Mouse (Mus musculus): ENCODE results near the gene Otud1. TPM values are rescaled to one million over a fixed set of nuclear protein-coding genes. Genes with fewer than 3 reads are reported as not detected.

Gene Otud1
- 3.6 and 13.4 TPM in 2 replicates for total RNA-seq (2015; ENCODE audit: low replicate concordance)
- total RNA-seq (2017; ENCODE audit: low replicate concordance), result 3.7 and 6.5 TPM in 2 replicates

GRCm38 (mm10) chr2:19657158-19657874 lies at the start of gene Otud1:
Gene Otud1 (plus strand): TSS chr2:19657752.
- peak; percentile 93 for ATAC-seq (replicated peaks; ENCODE audit: low FRiP score, poor library complexity, severe bottlenecking)

GRCm38 (mm10) chr2:19607852-19608251 lies 49.7 kb upstream of the Otud1 start:
- no peak for ATAC-seq (replicated peaks; ENCODE audit: low FRiP score, poor library complexity, severe bottlenecking)

GRCm38 (mm10) chr2:19608410-19609073 lies 49.0 kb upstream of the Otud1 start:
- no peak for ATAC-seq (replicated peaks; ENCODE audit: low FRiP score, poor library complexity, severe bottlenecking)

GRCm38 (mm10) chr2:19622041-19622440 lies 35.5 kb upstream of the Otud1 start:
- no peak for ATAC-seq (replicated peaks; ENCODE audit: low FRiP score, poor library complexity, severe bottlenecking)

GRCm38 (mm10) chr2:19627044-19627443 lies 30.5 kb upstream of the Otud1 start:
- no peak for ATAC-seq (replicated peaks; ENCODE audit: low FRiP score, poor library complexity, severe bottlenecking)

GRCm38 (mm10) chr2:19627920-19628608 lies 29.5 kb upstream of the Otud1 start:
- ATAC-seq (replicated peaks; ENCODE audit: low FRiP score, poor library complexity, severe bottlenecking), result no peak

- ATAC-seq (replicated peaks; ENCODE audit: low FRiP score, poor library complexity, severe bottlenecking), result no peak
Measured at GRCm38 (mm10) chr2:19630544-19630943, 27.0 kb upstream of the Otud1 start.

- no peak for ATAC-seq (replicated peaks; ENCODE audit: low FRiP score, poor library complexity, severe bottlenecking)
Measured at GRCm38 (mm10) chr2:19633406-19633920, 24.1 kb upstream of the Otud1 start.

- no peak for ATAC-seq (replicated peaks; ENCODE audit: low FRiP score, poor library complexity, severe bottlenecking)
Measured at GRCm38 (mm10) chr2:19645182-19645581, 12.4 kb upstream of the Otud1 start.

- ATAC-seq (replicated peaks; ENCODE audit: low FRiP score, poor library complexity, severe bottlenecking), result no peak
Measured at GRCm38 (mm10) chr2:19646144-19646543, 11.4 kb upstream of the Otud1 start.

GRCm38 (mm10) chr2:19646910-19647309 lies 10.6 kb upstream of the Otud1 start:
- ATAC-seq (replicated peaks; ENCODE audit: low FRiP score, poor library complexity, severe bottlenecking), result no peak

GRCm38 (mm10) chr2:19656436-19656835 lies 1.1 kb upstream of the Otud1 start:
- ATAC-seq (replicated peaks; ENCODE audit: low FRiP score, poor library complexity, severe bottlenecking), result no peak

GRCm38 (mm10) chr2:19657881-19658589 lies 483 bp downstream of the Otud1 start:
- peak; percentile 40; the same call in 1 of the 2 replicates for ATAC-seq (replicated peaks; ENCODE audit: low FRiP score, poor library complexity, severe bottlenecking)

GRCm38 (mm10) chr2:19658661-19659384 lies 1.3 kb downstream of the Otud1 start:
- ATAC-seq (replicated peaks; ENCODE audit: low FRiP score, poor library complexity, severe bottlenecking), result peak; percentile 20; the same call in 1 of the 2 replicates

- ATAC-seq (replicated peaks; ENCODE audit: low FRiP score, poor library complexity, severe bottlenecking), result no peak
Measured at GRCm38 (mm10) chr2:19660875-19661274, 3.3 kb downstream of the Otud1 start.

GRCm38 (mm10) chr2:19663146-19663848 lies 5.7 kb downstream of the Otud1 start:
- ATAC-seq (replicated peaks; ENCODE audit: low FRiP score, poor library complexity, severe bottlenecking), result no peak

GRCm38 (mm10) chr2:19664147-19664546 lies 6.6 kb downstream of the Otud1 start:
- ATAC-seq (replicated peaks; ENCODE audit: low FRiP score, poor library complexity, severe bottlenecking), result no peak

Data from erythroid progenitor cell, adult 5-6 weeks (primary cell).